Mouse (Mus musculus) kidney, embryonic 16.5 days (tissue): ENCODE measurements around the gene Arrdc2. TPM values are rescaled to one million over a fixed set of nuclear protein-coding genes. Genes with fewer than 3 reads are reported as not detected.

Source experiments
- ATAC-seq: fragments of 200-750 bp; cut with Nextera tagmentation; 2 replicates; pipeline ENCODE4 v1.8.0; 2017; ENCODE audit warnings: moderate TSS enrichment; ENCODE audit not compliant: low FRiP score, low TSS enrichment
- H3K27ac ChIP-seq: fragments of 300-500 bp; sonication (generic); 2 replicates; pipeline ENCODE4 v1.5.1; 2014; ENCODE audit warnings: low read length
- H3K27me3 ChIP-seq: fragments of 300-500 bp; sonication (generic); 2 replicates; pipeline ENCODE4 v1.6.1; 2014; ENCODE audit warnings: low read length, control low read depth, mixed read lengths; ENCODE audit not compliant: insufficient read depth
- H3K36me3 ChIP-seq: fragments of 300-500 bp; sonication (generic); 2 replicates; pipeline ENCODE4 v1.6.1; 2014; ENCODE audit warnings: low read length, control low read depth, mixed read lengths; ENCODE audit not compliant: insufficient read depth
- H3K4me1 ChIP-seq: fragments of 300-500 bp; sonication (generic); 2 replicates; pipeline ENCODE4 v1.6.1; 2014; ENCODE audit warnings: low read length, control low read depth, mixed read lengths; ENCODE audit not compliant: insufficient read depth
- H3K4me2 ChIP-seq: fragments of 300-500 bp; sonication (generic); replicated peaks from 2 replicates; pipeline ENCODE4 v1.6.1; 2014; ENCODE audit warnings: low read depth, low read length
- H3K4me3 ChIP-seq: fragments of 300-500 bp; sonication (generic); 2 replicates; pipeline ENCODE4 v1.5.1; 2014; ENCODE audit warnings: mild to moderate bottlenecking, low read length
- H3K9ac ChIP-seq: fragments of 300-500 bp; sonication (generic); replicated peaks from 2 replicates; pipeline ENCODE4 v1.6.1; 2014; ENCODE audit warnings: low read length
- H3K9me3 ChIP-seq: fragments of 300-500 bp; sonication (generic); 2 replicates; pipeline ENCODE4 v1.6.1; 2016; ENCODE audit warnings: low read length, control low read depth
- WGBS: fragments of 180-500 bp; shearing (Covaris S2); extraction: QIAGEN DNeasy Blood & Tissue Kit; methylation state at CpG from one replicate; pipeline ENCODE4 v1.1.7; 2014; 5-methylcytosine and 5-hydroxymethylcytosine counted together
- polyA plus RNA-seq: library from polyadenylated mRNA; unstranded; fragments of >200 nt; fragmentation: Nextera tagmentation; extraction: Ambion mirVana; gene quantifications from 2 replicates; pipeline ENCODE4 v1.2.1, GENCODE M21; 2015

Arrdc2 gene
- polyA plus RNA-seq, 1 experiment from 2014 or later, result 6.7 TPM

DNA sequence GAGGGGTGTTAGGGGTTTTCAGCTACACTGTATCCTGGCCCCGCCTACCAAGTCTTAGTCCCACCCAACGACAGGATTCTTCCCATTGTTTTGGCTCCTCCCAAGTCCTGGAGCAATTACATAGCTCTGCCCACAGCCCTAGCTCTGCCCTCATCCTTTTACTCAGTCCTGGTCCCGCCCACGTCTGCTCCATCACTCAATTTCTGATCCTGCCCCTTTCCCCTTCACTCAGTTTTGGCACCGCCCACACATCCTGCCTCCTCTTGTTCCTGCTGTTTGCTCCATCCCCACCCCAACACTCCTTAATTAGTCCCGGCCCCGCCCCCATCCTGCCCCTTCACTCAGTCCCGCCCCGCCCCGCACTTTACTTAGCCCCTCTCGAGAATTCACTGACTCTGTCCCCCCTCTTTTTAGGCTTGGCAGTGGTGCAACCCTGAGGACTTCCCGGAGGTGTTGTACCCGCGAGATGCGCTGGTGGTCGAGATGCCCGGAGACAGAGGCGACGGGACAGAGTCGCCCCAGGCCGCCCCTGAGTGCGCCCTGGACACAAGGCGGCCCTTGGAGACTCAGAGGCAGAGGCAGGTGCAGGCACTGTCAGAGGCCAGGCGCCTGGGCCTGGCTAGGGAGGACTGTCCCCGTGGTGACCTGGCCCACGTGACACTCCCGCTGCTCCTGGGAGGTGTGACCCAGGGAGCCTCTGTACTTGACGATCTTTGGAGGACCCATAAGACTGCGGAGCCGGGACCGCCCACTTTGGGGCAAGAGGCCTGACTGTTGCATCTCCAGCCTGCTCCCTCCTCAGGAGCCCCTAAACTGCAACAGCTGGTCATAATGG, 19.2 kb downstream of the Arrdc2 start:
- Histone ChIP-seq H3K4me1 (peaks cover 15% of the 10 kb centered on the region), H3K27me3 (peaks cover 13% of the 10 kb centered on the region; the same call in 1 of the 2 replicates), H3K36me3 (no peaks in the 10 kb centered on the region), H3K4me3 (peak overlapping the region; percentile 31), H3K27ac (no peak overlapping the region), H3K4me2 (peak overlapping the region; percentile 44), H3K9ac (no peak overlapping the region; the same call in 1 of the 2 replicates), H3K9me3 (peaks cover 12% of the 10 kb centered on the region; the same call in 1 of the 2 replicates)
- peak; percentile 86 for ATAC-seq
- 3% methylated on average over 31 of the region's 31 CpGs for WGBS

GRCm38 (mm10) chr8:70816679-70817078, 22.8 kb downstream of the Arrdc2 start:
- H3K36me3 ChIP-seq, result no peaks in the 10 kb centered on the region
- peaks cover 12% of the 10 kb centered on the region; the same call in 1 of the 2 replicates for H3K9me3 ChIP-seq
- peak overlapping the region; percentile 47 for H3K4me2 ChIP-seq
- H3K27ac ChIP-seq, result no peak overlapping the region
- no peak overlapping the region; the same call in 1 of the 2 replicates for H3K9ac ChIP-seq
- peak overlapping the region; percentile 32 for H3K4me3 ChIP-seq
- peaks cover 10% of the 10 kb centered on the region for H3K4me1 ChIP-seq
- WGBS, result 7% methylated on average over 30 of the region's 30 CpGs
- peaks cover 13% of the 10 kb centered on the region; the same call in 1 of the 2 replicates for H3K27me3 ChIP-seq
- ATAC-seq, result peak; percentile 23; the same call in 1 of the 2 replicates

DNA sequence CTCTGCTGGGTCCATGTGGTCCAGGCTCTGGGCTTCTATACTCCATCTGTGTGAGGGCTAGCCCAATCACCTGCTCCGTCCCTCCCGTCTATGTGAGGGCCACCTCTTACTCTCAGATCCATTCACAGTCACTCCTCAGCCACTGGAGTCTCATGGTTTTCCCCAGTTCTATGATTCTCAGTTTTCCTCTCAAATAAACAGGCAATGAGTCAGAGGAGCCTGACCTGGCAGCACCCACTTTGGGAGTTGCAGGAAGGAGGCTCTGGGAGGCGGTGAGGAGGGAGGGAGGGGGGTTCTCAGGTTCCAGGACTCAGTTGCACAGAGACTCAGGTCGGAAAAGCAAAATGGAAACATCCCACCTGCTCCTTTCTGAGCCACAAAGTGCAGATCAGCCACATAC, 26.6 kb downstream of the Arrdc2 start:
- 43% methylated on average over 4 of the region's 4 CpGs for WGBS
- no peak for ATAC-seq
- H3K27ac ChIP-seq, result no peak overlapping the region
- no peak overlapping the region for H3K9ac ChIP-seq
- H3K4me1 ChIP-seq, result peaks cover 14% of the 10 kb centered on the region
- peaks cover 13% of the 10 kb centered on the region; the same call in 1 of the 2 replicates for H3K27me3 ChIP-seq
- no peaks in the 10 kb centered on the region for H3K9me3 ChIP-seq
- H3K36me3 ChIP-seq, result no peaks in the 10 kb centered on the region
- H3K4me2 ChIP-seq, result no peak overlapping the region
- no peak overlapping the region for H3K4me3 ChIP-seq

DNA sequence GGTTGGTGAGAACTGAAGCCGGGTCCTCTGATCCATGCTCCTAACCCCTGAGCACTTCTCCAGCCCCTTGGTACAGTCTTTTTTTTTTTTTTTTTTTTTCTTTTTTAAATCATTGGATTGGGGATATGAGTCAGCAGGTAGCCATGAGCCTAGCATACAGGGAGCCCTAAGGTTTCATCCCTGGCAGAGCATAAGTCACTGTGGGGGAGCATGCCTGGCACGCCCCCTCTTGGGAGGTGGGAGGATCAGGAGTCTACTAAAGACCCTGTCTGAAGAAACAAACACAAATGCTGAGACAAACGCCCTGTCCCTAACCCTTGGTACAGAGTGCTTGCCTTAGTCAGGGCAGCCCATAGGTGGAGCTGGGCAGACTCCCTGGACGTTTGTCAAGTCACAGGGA, 27.5 kb downstream of the Arrdc2 start:
- no peaks in the 10 kb centered on the region for H3K36me3 ChIP-seq
- no peak overlapping the region for H3K4me3 ChIP-seq
- ATAC-seq, result no peak
- H3K9ac ChIP-seq, result no peak overlapping the region
- no peak overlapping the region for H3K4me2 ChIP-seq
- peaks cover 11% of the 10 kb centered on the region for H3K4me1 ChIP-seq
- WGBS, result 36% methylated on average over 4 of the region's 4 CpGs
- H3K27me3 ChIP-seq, result peaks cover 11% of the 10 kb centered on the region; the same call in 1 of the 2 replicates
- H3K27ac ChIP-seq, result no peak overlapping the region
- no peaks in the 10 kb centered on the region for H3K9me3 ChIP-seq

DNA sequence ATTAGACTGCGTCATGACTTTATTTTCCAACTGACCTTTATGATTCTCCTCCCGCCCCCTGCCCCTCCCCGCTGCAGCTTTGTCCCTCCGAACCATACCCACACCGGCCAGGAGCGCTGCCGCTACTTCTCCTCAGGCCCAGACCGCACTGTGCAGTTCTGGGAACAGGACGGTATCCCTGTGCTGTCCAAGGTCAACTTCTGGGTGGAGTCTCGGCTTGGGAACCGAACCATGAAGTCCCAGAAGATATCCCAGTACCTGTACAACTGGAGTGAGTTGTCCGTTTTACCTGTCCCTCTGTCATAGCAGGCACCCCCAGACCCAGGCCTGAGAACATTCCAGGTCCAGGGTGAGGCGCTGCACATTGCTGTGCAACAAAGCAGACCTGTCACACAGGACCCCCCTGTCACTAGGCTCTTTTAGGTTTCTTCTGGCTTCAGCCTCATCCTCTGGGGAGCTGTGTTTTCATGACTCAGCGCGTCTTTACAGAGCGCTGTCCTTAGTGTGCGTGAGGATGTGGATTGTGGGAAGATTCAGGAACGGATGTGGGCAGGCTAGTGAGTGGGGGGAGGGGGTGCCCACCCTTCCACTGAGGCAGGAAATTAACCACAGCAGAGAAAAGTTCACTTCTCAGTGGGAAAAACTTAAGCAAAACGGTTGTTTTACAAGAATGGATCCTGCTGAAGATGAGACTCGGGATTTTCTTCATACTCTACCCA, 28.4 kb downstream of the Arrdc2 start:
- no peak overlapping the region for H3K4me2 ChIP-seq
- H3K4me3 ChIP-seq, result no peak overlapping the region
- no peak overlapping the region for H3K27ac ChIP-seq
- WGBS, result 67% methylated on average over 20 of the region's 20 CpGs
- H3K27me3 ChIP-seq, result peaks cover 2% of the 10 kb centered on the region; the same call in 1 of the 2 replicates
- no peak for ATAC-seq
- H3K9ac ChIP-seq, result no peak overlapping the region
- H3K4me1 ChIP-seq, result 0 out of 2 replicates have a peak, but pooled peaks cover 6% of the 10 kb centered on the region
- H3K36me3 ChIP-seq, result no peaks in the 10 kb centered on the region
- no peaks in the 10 kb centered on the region for H3K9me3 ChIP-seq

- no peak for ATAC-seq
- 65% methylated on average over 8 of the region's 8 CpGs for WGBS
- H3K27me3 ChIP-seq, result peaks cover 9% of the 10 kb centered on the region
- H3K9ac ChIP-seq, result no peak overlapping the region
- H3K4me3 ChIP-seq, result no peak overlapping the region
- no peak overlapping the region for H3K27ac ChIP-seq
- peaks cover 11% of the 10 kb centered on the region for H3K4me1 ChIP-seq
- no peaks in the 10 kb centered on the region for H3K36me3 ChIP-seq
- H3K4me2 ChIP-seq, result no peak overlapping the region
- no peaks in the 10 kb centered on the region for H3K9me3 ChIP-seq
These were observed 30.4 kb downstream of the Arrdc2 start for GRCm38 (mm10) chr8:70808955-70809701.

DNA sequence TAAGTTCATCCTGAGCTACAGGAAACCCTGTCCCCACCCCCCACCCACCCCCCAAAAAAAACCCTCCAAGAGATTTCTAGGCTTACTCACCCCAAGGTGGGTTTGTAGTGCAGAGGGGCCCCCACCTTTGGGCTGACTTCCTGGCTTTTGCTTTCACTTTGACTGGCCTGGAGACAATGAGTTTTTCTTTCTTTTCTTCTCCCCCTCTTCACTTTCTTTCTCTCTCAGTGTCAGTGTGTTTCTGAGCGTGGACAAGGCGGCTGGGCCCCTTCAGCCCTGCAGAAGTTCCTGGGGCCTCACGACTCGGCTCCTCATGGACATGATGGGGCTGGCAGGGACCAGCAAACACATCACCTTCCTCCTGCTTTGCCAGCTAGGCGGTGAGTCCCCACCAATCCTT, 31.3 kb downstream of the Arrdc2 start, which contains the start of gene Il12rb1:
TSS of gene Il12rb1 (plus strand) at position 211 of the 400 bp plus-strand sequence.
- no peak within 1 kb of the TSS for H3K27ac ChIP-seq
- H3K36me3 ChIP-seq, result no peaks in the 10 kb centered on the region
- H3K4me2 ChIP-seq, result no peak within 1 kb of the TSS
- H3K27me3 ChIP-seq, result peaks cover 18% of the 10 kb centered on the region
- no peak within 1 kb of the TSS for H3K4me3 ChIP-seq
- WGBS, result 72% methylated on average over 5 of the region's 5 CpGs
- H3K9me3 ChIP-seq, result no peaks in the 10 kb centered on the region
- no peak within 1 kb of the TSS for H3K9ac ChIP-seq
- peaks cover 18% of the 10 kb centered on the region for H3K4me1 ChIP-seq
- no peak for ATAC-seq

DNA sequence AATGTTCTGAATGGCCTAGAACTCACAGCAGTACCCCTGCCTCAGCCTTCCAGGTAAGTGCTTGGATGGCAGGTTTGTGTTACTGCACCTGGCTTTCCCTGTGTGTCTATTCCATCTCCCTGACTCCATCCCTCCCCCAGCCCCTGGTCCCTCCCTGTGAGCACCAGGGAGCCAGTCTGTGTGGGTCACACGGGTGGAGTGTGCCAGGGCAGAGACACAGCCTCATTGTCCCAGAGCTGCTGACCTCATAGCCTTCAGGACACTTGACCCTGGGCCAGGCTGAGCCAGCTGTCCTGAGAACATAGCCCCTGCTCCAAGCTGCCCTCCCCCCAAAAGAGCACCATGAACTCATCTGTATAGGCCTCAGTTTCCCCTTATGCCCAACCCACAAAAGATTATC, 32.2 kb downstream of the Arrdc2 start:
- peaks cover 18% of the 10 kb centered on the region for H3K4me1 ChIP-seq
- WGBS, result 25% methylated on average over 1 of the region's 1 CpGs
- H3K9me3 ChIP-seq, result no peaks in the 10 kb centered on the region
- H3K4me2 ChIP-seq, result no peak overlapping the region
- no peak overlapping the region for H3K27ac ChIP-seq
- peaks cover 22% of the 10 kb centered on the region for H3K27me3 ChIP-seq
- no peak overlapping the region for H3K9ac ChIP-seq
- ATAC-seq, result no peak
- no peak overlapping the region for H3K4me3 ChIP-seq
- no peaks in the 10 kb centered on the region for H3K36me3 ChIP-seq

- H3K9me3 ChIP-seq, result no peaks in the 10 kb centered on the region
- H3K27me3 ChIP-seq, result peaks cover 22% of the 10 kb centered on the region
- no peak overlapping the region for H3K9ac ChIP-seq
- ATAC-seq, result no peak
- no peak overlapping the region for H3K4me3 ChIP-seq
- H3K4me1 ChIP-seq, result peaks cover 18% of the 10 kb centered on the region
- no peak overlapping the region for H3K4me2 ChIP-seq
- H3K27ac ChIP-seq, result no peak overlapping the region
- no peaks in the 10 kb centered on the region for H3K36me3 ChIP-seq
- 49% methylated on average over 4 of the region's 4 CpGs for WGBS
These were observed 33.0 kb downstream of the Arrdc2 start for GRCm38 (mm10) chr8:70806541-70806940.
